Mouse (Mus musculus): ENCODE measurements around the gene Gpatch3.

- TF ChIP-seq CTCF (IDR thresholded peaks at IDR 0.05; ENCODE audit: low read depth) (no peak), EP300 (IDR thresholded peaks at IDR 0.05; ENCODE audit: low read depth) (no peak)
These were observed 7.3 kb upstream of the Gpatch3 start for GRCm38 (mm10) chr4:133567251-133567650.
